Mouse (Mus musculus): ENCODE data around the gene Hoxa10. TPM values are rescaled to one million over a fixed set of nuclear protein-coding genes. Genes with fewer than 3 reads are reported as not detected.

Hoxa10 gene
- polyA plus RNA-seq (2012): not detected in 2 replicates

DNA sequence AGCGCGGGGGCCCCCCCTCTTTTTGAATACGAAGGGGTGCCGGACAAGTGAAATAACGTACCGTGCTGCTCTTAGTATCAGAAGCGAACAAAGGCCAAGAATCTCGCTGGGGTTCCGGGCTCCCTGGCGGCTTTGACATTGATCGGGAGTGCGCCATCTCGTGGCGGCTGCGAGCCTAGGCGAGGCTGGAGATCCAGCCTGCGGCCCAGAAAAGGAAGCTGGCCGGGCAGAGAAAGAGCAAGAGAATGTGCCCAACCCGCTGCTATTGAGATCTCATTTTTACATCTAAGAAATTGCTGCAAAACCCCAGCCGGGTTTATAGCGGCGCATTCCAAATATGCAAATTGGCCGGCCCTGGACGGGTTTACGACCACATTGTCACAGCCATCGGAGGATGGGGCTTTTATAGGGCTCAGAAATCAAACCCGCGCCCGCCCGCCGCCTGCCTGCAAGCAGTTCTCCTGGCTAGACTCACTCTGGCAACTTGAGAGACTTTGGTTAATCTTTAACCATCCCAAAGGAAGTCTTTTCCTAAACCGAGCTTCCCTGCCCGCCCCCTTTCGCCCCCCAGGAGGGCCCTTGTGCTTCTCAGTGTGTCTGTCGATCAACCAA lies at the start of gene Hoxa10:
Hoxa10 (minus strand) TSS at position 466 of the 612 bp plus-strand sequence.
- no peak for TF ChIP-seq GATA1 (IDR thresholded peaks at IDR 0.05; ENCODE audit: low read length)

DNA sequence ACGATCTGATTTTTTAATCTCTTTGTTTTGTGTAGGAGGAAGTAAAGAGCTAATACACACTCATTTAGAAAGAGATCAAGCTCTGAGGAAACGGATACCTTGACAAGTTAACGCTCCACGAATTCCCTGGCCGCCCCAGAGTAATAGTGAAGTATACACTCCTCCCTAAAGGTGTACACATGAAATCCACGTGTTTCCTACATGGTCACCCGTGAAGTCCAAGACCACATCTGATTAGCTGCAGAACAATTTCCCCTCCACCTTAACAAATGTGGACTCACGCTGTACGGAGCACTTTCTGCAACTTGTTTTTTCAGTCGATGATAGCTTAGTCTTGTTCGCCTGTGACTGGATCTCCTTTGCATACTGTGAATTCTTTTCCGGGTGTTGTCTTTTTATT lies 49.5 kb upstream of the Hoxa10 start:
- no peak for TF ChIP-seq GATA1 (IDR thresholded peaks at IDR 0.05; ENCODE audit: low read length)

DNA sequence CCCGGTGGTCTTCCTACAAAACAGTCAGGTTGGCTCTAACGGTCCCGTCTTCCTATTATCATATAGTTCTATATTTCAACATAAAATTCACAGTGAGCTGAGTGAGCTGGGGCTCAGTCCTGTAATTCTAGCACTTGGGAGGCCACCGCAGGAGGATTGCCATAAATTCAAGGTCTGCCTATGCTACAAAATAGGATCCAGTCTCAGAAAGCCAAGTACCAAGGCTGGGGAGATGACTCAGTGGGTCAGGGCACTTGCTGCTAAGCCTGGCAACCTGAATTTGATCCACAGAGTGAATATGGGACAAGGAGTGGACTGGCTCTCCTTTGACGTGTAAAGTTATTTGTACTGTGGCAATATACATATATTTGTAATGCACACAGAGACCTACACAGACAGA lies 43.2 kb upstream of the Hoxa10 start:
- no peak for TF ChIP-seq GATA1 (IDR thresholded peaks at IDR 0.05; ENCODE audit: low read length)

DNA sequence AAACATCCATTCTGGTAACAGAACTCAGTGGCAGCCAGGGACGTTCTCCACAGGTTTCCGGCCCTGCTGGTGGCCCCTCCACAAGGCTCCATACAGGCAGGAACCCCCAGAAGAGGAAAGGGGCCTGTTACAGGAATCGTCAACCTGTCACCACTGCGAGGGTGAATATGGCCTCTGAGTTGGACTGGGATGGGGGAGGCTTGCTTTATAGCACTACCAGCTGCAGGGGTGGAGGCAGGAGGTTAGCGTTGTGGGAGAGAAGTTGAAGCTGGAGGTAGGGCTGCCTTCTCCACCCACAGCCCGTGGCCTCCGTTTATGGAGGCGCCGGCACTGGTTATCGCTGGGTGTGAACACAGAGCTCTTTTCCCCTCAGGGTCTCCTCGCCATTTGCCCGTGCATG lies 40.4 kb upstream of the Hoxa10 start:
- TF ChIP-seq GATA1 (IDR thresholded peaks at IDR 0.05; ENCODE audit: low read length): no peak

DNA sequence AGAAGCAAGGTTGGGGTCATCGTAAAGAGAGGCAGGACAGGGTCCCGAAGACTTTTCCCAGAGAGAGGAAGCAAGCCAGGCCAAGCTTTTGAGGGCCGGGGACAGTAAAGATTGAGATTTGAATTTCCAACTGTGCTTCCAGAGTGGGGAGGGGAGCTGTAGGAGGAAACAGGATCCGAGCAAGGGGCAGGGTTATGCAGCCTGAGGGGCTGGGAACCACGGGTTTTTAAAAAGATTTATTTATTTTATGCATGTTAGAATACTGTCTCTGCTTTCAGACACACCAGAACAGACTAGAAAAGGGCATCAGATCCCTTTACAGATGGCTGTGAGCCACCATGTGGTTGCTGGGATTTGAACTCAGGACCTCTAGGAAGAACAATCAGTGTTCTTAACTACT lies 36.3 kb upstream of the Hoxa10 start:
- no peak for TF ChIP-seq GATA1 (IDR thresholded peaks at IDR 0.05; ENCODE audit: low read length)

DNA sequence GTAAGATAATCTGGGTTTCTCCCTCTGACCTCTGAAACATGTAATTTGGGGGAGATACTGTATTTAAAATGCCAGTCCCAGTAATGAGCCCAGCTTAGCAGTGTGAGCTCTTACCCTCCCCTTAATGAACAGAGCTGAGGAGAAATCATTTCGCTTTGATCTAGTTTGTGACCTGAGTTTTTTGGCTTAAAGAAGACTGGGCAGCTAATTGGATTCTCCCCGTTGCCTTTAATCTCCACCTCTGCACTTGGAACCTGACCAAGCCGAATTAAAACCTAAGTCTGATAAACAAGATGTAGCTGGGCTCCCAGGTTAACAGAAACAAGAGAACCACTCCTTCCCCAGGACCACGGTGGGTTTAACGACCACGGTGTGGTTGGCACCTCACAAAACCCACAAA lies 35.7 kb upstream of the Hoxa10 start:
- no peak for TF ChIP-seq GATA1 (IDR thresholded peaks at IDR 0.05; ENCODE audit: low read length)

DNA sequence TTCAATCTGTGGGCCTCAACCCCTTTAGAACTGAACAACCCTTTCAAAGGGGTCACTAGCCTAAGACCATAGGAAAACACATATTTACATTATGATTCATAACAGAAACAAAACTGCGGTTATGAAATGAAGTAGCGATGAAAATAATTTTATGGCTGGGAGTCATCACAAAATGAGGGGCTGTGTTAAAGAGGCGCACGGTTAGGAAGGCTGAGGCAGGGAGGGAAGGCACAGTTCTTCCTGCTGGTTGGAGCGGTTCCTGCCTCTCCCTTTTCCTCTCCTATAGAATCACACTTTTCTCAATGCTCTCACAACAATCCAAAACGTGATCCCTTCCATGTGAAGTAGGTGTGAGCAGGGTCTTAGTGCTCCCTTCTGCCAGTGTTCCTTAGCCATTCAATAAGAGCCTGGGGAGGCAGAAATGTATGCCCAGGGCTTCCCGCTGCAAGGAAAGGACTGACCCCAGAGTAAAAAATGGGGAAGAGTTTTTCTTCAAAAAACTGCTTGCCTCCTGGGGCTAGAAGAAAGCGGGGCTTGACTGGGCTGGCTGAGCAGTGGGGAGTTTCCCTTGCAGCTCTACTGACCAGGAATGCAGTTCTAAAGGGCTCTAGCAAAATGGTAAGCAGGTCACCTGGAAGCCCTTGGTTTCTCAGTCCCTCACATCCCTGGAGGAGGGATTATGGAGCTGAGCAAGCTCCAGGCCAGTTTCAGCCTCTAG lies 35.1 kb upstream of the Hoxa10 start:
- no peak for TF ChIP-seq GATA1 (IDR thresholded peaks at IDR 0.05; ENCODE audit: low read length)

DNA sequence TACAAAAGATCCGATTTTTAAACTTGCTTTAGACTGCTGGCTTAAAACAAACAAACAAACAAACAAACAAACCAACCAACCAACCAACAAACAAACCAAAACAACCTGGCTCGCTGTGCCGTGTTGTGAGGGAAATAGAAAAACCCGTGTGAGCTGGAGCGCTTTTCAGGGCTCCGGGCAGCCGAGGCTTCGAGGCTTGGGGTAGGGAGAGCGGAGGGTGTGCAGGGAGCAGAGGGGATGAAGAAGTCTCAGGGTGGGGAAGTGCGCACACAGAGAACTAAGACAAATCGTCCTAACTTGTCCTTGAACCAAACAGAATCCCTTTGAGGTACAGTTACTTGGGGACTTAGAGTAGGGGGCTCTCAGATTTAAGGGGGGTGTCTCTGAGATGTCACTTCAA lies 33.9 kb upstream of the Hoxa10 start:
- TF ChIP-seq GATA1 (IDR thresholded peaks at IDR 0.05; ENCODE audit: low read length): no peak

DNA sequence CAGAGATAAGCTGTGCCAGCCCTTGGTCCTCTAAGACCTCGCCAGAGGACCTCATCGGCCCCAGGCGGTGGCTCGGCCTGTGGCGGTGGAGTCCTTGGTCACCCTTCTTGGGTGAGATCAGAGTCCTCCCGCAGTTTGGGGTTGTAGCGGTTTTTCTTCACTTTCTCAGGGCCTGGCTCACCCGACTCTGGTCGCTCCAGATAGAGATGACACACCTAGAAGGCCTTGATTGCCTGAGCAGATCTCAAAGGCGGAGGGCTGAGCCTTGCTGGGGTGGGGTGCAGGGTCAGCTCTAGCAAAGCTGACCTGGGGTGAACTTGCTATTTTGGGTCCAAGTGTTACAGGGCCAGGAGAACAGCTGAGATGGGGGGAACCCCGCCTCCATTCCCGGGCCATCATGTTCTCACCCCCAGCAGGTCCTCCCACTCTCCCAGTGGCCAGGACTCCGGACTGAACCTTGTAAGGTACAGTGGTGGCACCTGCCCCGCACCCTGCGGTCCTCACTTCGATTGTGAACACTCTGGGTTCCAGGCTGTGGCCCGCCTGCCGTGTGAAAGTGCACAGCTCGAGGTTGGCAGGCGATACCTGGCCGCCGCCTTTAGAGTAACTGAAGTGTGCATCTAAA lies 33.1 kb upstream of the Hoxa10 start:
- TF ChIP-seq GATA1 (IDR thresholded peaks at IDR 0.05; ENCODE audit: low read length): no peak

DNA sequence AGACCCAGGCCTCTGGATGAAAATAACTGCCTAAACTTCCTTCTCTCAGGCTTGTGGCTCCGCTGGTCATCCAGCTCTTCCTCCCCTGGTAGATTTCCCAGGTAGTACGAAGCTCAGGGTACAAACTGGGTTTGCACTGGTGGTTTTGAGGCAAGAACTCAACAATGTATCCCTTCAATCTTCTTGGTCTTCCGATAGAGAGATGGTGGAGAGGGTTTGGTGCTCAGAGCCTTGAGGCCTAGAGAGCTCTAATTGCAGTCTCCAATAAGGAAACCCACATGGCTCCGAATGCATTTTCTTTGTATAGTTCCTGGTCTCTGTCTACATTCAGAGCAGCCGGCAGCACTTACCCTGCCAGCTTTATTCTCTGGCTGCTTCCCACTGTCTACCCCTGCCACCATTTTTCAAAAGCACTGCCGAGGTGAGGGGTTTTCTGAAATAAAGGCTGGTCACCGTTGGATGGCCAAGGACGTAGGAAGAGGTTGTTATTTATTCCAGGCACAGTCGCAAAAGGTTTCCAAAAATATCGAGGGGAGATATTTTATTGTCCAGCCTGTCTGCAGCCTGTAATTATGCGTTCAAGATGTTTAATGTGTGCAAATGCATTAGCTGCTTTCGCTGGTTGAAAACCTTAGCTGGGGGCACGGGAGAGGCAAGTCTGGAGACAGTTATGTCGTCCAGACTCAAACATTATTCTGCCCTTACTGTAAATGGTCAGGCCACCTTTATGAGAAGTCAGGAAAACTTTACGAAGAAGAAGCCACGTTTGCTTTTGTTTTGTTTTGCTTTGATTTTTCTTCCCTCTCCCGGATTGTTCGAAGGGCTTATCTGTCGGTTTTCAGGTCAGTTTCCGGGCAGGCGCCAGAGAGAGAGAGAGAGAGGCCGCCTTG lies 32.4 kb upstream of the Hoxa10 start:
- no peak for TF ChIP-seq GATA1 (IDR thresholded peaks at IDR 0.05; ENCODE audit: low read length)

DNA sequence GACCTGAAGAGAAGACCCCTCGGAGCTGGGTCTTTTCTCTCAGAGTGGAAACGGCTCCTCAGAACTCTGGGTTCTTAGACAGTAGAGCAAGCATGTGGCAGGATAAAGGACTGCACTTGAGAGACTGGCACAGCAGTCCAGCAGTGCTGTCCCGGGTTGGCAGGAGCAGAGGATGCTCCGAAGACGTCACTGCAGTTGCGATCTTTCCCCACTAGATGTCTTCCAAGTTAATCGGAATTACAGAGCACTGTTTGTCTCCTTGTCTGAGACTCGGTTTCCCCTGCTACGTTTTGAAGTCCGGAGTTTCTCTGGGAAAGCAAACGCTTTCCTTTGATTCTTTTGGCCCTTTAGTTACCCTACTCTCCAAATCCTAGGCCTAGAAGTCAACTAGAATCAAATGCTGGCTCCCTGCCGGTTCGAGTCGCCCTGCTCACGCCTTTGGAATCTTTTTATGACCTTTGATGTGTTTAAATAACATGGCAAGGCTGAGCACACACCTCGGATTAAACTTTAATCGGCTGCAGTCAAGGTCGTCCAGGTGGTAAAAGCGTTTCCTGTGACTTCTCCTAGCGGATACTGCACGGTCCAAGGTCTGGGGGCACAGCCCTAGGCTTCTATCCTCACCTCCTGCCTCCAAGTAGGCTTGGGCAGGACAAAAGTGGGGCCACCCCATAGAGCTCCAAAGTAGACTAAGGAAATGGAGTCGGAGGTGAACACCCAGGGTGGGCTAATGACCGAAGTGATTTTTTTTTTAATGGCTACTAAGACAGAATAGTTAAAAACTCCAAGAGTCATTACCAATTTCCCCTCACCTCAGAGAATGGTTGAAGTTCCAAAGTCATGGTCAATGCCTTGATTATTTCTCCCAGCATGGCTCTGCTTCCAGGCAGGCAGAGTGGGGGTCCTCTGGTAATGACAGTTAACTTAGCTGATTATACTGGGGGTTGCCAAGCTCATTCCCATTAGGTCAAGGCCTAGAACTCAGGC lies 30.1 kb upstream of the Hoxa10 start:
- no peak for TF ChIP-seq GATA1 (IDR thresholded peaks at IDR 0.05; ENCODE audit: low read length)

DNA sequence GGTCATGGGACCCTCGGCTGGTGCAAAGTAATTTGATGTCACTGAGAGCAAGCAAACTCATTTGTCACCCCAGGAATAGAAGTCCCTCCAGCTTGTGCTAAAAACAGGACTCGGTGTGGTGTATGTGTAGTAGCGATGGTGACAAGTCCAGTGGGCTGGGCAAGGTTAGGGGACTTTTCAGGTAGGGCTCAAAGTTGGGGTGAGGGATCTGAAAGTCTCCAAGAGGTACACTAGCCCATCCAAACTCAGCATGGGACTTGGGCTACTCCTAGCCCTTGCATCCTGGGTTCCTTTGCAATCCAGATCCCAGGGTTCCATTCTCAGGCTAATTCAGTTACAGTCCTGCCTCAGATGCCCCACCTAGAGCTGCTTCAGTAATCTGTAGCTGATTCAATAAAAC lies 28.1 kb upstream of the Hoxa10 start:
- TF ChIP-seq GATA1 (IDR thresholded peaks at IDR 0.05; ENCODE audit: low read length): no peak

DNA sequence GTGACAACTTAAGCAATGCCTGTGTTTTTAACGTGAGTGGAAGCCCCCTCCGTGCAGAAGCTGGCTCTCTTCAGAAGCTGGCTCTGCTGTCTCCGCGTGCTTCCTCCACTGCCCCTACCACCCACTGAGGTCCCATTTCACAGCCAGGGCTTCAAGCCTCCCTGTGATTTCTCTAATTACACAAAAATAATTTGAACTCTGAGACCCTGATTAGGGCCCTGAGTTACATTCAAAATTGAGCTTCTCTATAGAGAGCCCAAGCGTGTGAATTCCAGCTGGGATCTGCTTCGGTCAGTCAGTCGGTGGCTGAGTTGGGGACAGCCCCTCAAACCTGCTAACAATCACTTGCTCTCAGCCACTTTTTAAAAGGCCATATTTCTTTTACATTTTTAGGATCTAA lies 27.7 kb upstream of the Hoxa10 start:
- no peak for TF ChIP-seq GATA1 (IDR thresholded peaks at IDR 0.05; ENCODE audit: low read length)

DNA sequence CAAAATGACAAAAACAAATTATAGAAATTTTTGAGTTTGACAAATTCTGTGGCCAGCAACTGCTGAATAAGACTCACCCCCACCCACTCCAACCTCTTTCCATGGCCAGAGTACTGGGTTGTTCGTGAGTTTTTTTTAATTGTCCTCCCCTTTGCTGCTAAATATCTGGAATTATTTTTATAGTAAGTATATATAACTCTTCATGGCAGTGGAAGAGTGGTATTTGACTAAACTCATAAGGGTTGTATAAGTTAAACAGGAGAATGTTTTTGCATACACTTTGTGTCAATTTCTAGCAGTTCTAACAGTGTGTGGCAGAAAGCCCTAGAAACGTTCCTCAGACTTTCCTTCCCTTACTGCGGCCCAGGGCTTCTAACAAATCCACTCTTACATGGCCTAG lies 27.0 kb upstream of the Hoxa10 start:
- no peak for TF ChIP-seq GATA1 (IDR thresholded peaks at IDR 0.05; ENCODE audit: low read length)

DNA sequence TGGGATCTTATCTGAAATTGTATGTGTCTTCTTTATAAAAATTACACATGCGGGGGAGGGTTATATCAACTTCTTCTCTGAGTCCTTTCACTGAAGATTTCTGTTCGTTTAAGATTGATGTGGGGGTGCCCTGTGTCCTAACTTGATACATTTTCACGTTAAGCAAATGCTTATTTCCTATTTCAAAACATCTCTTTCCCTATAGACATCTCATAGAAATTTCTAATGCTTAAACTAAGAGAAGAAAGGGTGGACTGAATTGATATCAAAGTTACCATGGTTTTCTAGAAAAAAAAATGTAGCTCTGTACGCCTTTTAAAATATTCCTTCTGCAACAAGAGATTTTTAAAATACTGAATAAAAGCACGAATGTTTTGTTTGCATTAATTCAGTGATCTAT lies 26.6 kb upstream of the Hoxa10 start:
- TF ChIP-seq GATA1 (IDR thresholded peaks at IDR 0.05; ENCODE audit: low read length): no peak
